Mouse (Mus musculus) neural tube, embryonic 13.5 days (tissue): ENCODE measurements at regions not wholly inside any gene's neighbourhood (a gene's known extent, or its start where the extent isn't known, plus 50 kb on each side); places are given as distances from the start of the nearest gene placed in this dataset.

Experiments
- ATAC-seq: fragments of 200-750 bp; cut with Nextera tagmentation; 2 replicates; pipeline ENCODE4 v1.8.0; 2017; ENCODE audit warnings: low read depth, mild to moderate bottlenecking, moderate TSS enrichment, moderate library complexity
- H3K27ac ChIP-seq: fragments of 300-500 bp; sonication (generic); replicated peaks from 2 replicates; pipeline ENCODE4 v1.5.1; 2015; ENCODE audit warnings: moderate library complexity, mild to moderate bottlenecking, inconsistent platforms
- H3K27me3 ChIP-seq: fragments of 300-500 bp; sonication (generic); 2 replicates; pipeline ENCODE4 v1.6.1; 2015; ENCODE audit warnings: mild to moderate bottlenecking, inconsistent platforms
- H3K36me3 ChIP-seq: fragments of 300-500 bp; sonication (generic); 2 replicates; pipeline ENCODE4 v1.6.1; 2015; ENCODE audit warnings: mild to moderate bottlenecking, inconsistent platforms
- H3K4me1 ChIP-seq: fragments of 300-500 bp; sonication (generic); replicated peaks from 2 replicates; pipeline ENCODE4 v1.6.1; 2015; ENCODE audit warnings: inconsistent platforms
- H3K4me2 ChIP-seq: fragments of 300-500 bp; sonication (generic); 2 replicates; pipeline ENCODE4 v1.6.1; 2015; ENCODE audit warnings: inconsistent platforms, mild to moderate bottlenecking, moderate library complexity
- H3K4me3 ChIP-seq: fragments of 300-500 bp; sonication (generic); 2 replicates; pipeline ENCODE4 v1.5.1; 2015; ENCODE audit warnings: mild to moderate bottlenecking, inconsistent platforms
- H3K9ac ChIP-seq: fragments of 300-500 bp; sonication (generic); 2 replicates; pipeline ENCODE4 v1.6.1; 2015; ENCODE audit warnings: moderate library complexity, mild to moderate bottlenecking, inconsistent platforms
- H3K9me3 ChIP-seq: fragments of 300-500 bp; sonication (generic); 2 replicates; pipeline ENCODE4 v1.6.1; 2016; ENCODE audit warnings: inconsistent platforms
- WGBS: fragments of 180-500 bp; shearing (Covaris S2); methylation state at CpG from one replicate; pipeline ENCODE4 v1.1.7; 2015; 5-methylcytosine and 5-hydroxymethylcytosine counted together

DNA sequence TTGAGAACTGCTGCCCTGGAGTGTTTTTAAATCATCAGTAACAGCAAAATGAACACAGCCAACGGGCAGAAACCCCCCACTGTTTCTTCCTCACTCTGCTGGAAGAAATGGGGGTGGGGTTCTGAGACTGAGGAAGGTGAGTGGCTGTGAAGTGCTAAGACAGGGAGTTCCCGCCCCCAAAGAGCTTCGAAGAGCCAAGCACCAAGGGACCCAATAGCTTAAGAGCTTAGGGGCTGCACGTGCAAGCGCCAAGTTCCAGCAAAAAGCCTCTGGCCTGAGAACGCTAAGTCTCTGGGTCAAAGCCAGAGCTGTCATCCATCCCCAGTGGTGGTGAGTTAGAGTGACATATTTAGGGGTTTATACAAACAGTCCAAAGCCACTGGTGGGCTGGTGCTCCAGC lies 55.1 kb upstream of the Pcbd1 start:
- no peaks in the 10 kb centered on the region for H3K4me1 ChIP-seq
- no peak overlapping the region for H3K4me3 ChIP-seq
- ATAC-seq = no peak
- no peaks in the 10 kb centered on the region for H3K36me3 ChIP-seq
- H3K9ac ChIP-seq = no peak overlapping the region
- WGBS = 54% methylated on average over 6 of the region's 6 CpGs
- no peak overlapping the region for H3K27ac ChIP-seq
- H3K9me3 ChIP-seq = no peaks in the 10 kb centered on the region
- H3K4me2 ChIP-seq = no peak overlapping the region
- H3K27me3 ChIP-seq = no peaks in the 10 kb centered on the region

DNA sequence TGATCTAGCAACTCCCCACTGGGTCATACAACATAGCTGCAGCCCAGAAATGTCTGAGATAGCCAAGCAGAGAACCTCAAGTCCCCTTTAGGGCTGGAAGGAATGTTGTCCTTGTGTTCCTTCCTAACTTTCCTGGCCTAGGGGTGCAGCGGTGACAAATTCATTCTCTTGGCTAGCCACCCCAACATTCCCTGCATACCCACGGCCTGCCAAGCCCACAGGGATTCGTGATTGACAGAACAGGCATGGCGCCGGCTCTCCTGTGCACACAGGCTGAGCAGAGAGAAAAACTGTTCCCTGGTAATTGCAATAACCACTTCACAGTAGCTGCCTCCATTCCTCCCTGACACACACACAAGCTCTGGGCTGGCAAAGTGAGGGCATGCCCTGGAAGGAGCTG lies 60.5 kb upstream of the Pcbd1 start:
- H3K9ac ChIP-seq = no peak overlapping the region
- H3K4me2 ChIP-seq = no peak overlapping the region
- no peaks in the 10 kb centered on the region for H3K27me3 ChIP-seq
- H3K36me3 ChIP-seq = no peaks in the 10 kb centered on the region
- H3K27ac ChIP-seq = no peak overlapping the region
- ATAC-seq = no peak
- H3K9me3 ChIP-seq = no peaks in the 10 kb centered on the region
- no peaks in the 10 kb centered on the region for H3K4me1 ChIP-seq
- no peak overlapping the region for H3K4me3 ChIP-seq
- WGBS = 81% methylated on average over 5 of the region's 5 CpGs

DNA sequence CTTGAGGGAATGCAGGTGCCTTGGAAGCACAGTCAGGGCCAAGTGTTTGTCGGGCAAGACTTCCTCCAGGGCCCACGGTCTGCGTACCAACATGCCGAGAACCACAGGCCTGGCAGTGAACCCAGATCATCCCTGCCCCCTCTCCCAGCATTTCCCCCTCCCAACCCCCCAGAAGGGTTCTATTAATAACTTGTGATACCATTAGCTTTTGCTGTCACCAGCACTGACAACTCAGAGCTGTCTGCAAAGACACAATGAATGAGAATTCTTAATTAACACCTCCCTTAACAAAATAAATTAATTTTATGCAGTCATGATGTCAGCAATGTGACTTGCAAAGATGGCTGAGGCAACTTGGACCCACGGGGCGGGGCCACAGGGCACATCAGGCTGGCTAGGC lies 61.9 kb upstream of the Pcbd1 start:
- Histone ChIP-seq H3K9ac (no peak overlapping the region), H3K4me3 (no peak overlapping the region), H3K4me2 (no peak overlapping the region), H3K27me3 (no peaks in the 10 kb centered on the region), H3K9me3 (no peaks in the 10 kb centered on the region), H3K4me1 (no peaks in the 10 kb centered on the region), H3K36me3 (no peaks in the 10 kb centered on the region), H3K27ac (no peak overlapping the region)
- ATAC-seq = no peak
- 80% methylated on average over 6 of the region's 6 CpGs for WGBS

DNA sequence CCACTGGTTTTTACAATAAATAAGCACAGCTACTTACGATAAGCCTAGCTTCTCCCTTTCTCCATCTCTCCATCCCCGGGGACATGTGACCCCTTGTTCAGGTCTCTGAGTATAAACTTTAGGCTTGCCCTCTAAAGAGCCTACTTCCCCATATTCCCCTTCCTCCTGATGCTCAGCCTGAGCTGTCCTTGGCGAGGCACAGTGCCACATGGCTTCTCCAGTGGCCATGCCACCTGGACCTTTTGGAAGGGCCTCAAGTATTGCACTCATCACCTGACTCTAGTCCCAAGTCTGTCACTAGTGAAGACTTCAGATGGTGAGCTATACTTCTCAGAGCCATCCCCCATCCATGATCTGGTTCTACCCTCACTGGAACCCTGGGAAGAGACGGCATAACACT lies 64.1 kb upstream of the Pcbd1 start:
- Histone ChIP-seq H3K36me3 (no peaks in the 10 kb centered on the region), H3K4me1 (no peaks in the 10 kb centered on the region), H3K27me3 (no peaks in the 10 kb centered on the region; the same call in 1 of the 2 replicates), H3K4me3 (no peak overlapping the region), H3K4me2 (no peak overlapping the region), H3K9me3 (no peaks in the 10 kb centered on the region), H3K27ac (no peak overlapping the region), H3K9ac (no peak overlapping the region)
- no peak for ATAC-seq
- 80% methylated on average over 4 of the region's 4 CpGs for WGBS

DNA sequence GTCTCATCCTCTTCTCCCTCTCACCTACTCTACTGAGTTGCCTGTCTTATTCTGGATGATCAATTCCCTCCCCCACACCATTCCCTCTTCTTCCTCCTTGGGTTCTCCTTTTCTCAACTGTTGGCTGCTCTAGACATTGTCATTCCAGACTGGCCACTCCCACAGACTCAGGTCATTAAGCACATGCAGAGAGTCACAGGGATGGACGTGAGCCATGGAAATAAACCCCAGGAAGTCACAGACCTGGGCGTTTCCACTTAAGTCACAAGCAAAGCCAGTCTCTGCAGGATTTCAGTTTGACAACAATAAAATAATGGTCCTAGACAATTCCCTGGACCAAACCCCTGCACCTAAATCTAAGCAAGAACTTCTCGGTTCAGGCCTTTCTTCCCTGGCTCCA lies 65.0 kb upstream of the Pcbd1 start:
- H3K4me1 ChIP-seq = no peaks in the 10 kb centered on the region
- H3K36me3 ChIP-seq = no peaks in the 10 kb centered on the region
- 23% methylated on average over 3 of the region's 3 CpGs for WGBS
- no peak overlapping the region for H3K27ac ChIP-seq
- H3K9me3 ChIP-seq = no peaks in the 10 kb centered on the region
- no peak overlapping the region for H3K4me2 ChIP-seq
- no peak overlapping the region for H3K9ac ChIP-seq
- no peak overlapping the region for H3K4me3 ChIP-seq
- no peak for ATAC-seq
- H3K27me3 ChIP-seq = no peaks in the 10 kb centered on the region; the same call in 1 of the 2 replicates

DNA sequence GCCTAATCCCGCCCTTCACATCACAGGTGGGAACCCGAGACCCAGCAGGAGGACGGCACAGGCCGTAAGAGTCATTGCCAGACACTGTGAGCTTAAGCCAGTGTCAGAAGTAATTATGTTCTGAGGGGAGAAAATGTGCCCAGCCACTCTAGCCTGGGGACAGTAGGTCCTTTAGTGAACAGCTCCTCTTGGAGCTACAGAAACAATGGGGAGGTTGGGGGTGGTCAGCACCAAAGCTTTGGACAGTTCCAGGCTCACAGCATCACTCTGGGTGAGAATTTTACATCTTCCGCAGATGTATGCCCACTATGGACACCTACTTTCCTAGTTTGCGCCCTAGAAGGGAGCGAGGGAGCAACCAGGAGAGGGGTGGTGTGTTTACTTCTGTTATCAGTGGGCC lies 65.7 kb upstream of the Pcbd1 start:
- no peak overlapping the region for H3K27ac ChIP-seq
- no peak overlapping the region for H3K4me2 ChIP-seq
- H3K9ac ChIP-seq = no peak overlapping the region
- no peak overlapping the region for H3K4me3 ChIP-seq
- H3K9me3 ChIP-seq = no peaks in the 10 kb centered on the region
- H3K27me3 ChIP-seq = no peaks in the 10 kb centered on the region; the same call in 1 of the 2 replicates
- H3K4me1 ChIP-seq = no peaks in the 10 kb centered on the region
- H3K36me3 ChIP-seq = no peaks in the 10 kb centered on the region
- WGBS = 48% methylated on average over 7 of the region's 7 CpGs
- no peak for ATAC-seq

DNA sequence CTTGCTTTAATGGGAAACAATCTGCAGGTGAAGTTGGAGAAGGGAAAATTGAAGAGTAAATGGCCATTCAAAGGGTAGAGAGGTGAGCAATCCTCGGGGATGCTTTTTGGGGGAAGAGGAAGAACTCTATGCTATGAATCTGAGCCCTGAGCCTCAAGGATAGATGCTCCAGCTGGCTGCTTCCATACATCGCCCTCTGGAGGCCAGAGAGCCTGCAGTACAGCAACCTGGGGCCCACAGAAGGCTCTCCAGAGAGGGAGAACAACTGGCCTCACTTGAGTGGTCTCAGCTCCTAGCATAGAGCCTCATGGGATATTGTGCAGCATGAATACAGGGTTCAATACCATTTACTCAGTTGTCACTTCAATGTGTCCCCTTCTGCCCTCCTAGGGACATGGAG lies 69.6 kb upstream of the Pcbd1 start:
- H3K27ac ChIP-seq = no peak overlapping the region
- no peak for ATAC-seq
- no peaks in the 10 kb centered on the region; the same call in 1 of the 2 replicates for H3K27me3 ChIP-seq
- 28% methylated on average over 2 of the region's 2 CpGs for WGBS
- 0 out of 2 replicates have a peak, but pooled peaks cover 4% of the 10 kb centered on the region for H3K4me1 ChIP-seq
- no peaks in the 10 kb centered on the region for H3K9me3 ChIP-seq
- H3K4me3 ChIP-seq = no peak overlapping the region
- H3K4me2 ChIP-seq = no peak overlapping the region
- no peak overlapping the region for H3K9ac ChIP-seq
- no peaks in the 10 kb centered on the region for H3K36me3 ChIP-seq

DNA sequence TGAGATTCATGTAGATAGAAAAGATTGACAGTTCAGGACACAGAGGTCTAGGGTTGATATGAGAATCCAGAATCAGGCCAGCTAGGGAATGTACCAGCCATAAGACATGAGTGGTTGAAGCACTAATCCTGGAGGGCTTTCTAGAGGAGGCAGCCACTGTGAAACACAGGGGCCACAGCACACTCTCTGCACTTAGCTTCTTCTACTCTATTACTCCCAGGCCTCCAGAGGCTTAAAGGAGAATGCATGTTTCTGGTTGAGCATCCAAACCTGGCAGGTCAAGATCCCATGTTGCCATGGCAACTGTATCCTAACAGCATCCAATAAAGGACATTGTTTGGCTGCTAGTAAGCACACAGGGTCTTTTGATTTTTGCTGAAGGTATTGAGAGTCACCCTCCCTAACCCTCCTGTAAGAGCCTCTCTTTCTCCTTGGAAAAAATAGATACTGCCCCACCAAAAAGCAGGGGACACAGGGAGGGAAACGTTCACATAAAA lies 76.9 kb upstream of the Pcbd1 start:
- H3K36me3 ChIP-seq = no peaks in the 10 kb centered on the region
- no peaks in the 10 kb centered on the region for H3K27me3 ChIP-seq
- no peak for ATAC-seq
- WGBS = 44% methylated on average over 1 of the region's 1 CpGs
- no peak overlapping the region for H3K4me3 ChIP-seq
- no peak overlapping the region for H3K4me2 ChIP-seq
- peaks cover 10% of the 10 kb centered on the region for H3K4me1 ChIP-seq
- H3K9ac ChIP-seq = no peak overlapping the region
- no peak overlapping the region for H3K27ac ChIP-seq
- no peaks in the 10 kb centered on the region for H3K9me3 ChIP-seq

DNA sequence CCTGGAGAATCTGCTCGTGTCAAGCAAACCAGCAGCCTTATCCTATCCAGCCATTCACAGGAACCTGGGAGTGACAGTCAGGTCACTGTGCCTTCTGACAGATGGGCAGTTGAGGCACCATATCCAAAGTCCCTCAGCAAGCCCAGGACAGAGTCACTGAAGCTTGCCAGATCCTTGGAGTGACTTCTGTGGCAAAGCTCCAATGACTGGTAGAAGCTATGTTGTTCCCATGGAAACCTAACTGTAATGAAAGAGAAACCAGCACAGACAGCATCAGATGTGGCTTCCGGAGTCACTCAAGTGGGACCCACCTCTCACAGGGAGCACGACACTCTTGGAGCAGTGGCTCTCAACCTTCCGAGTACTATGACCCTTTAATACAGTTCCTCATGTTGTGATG lies 78.4 kb upstream of the Pcbd1 start:
- H3K4me2 ChIP-seq = no peak overlapping the region
- WGBS = 74% methylated on average over 4 of the region's 4 CpGs
- H3K9ac ChIP-seq = no peak overlapping the region
- no peaks in the 10 kb centered on the region for H3K9me3 ChIP-seq
- H3K36me3 ChIP-seq = no peaks in the 10 kb centered on the region
- ATAC-seq = no peak
- peaks cover 6% of the 10 kb centered on the region for H3K4me1 ChIP-seq
- no peak overlapping the region for H3K4me3 ChIP-seq
- no peaks in the 10 kb centered on the region for H3K27me3 ChIP-seq
- H3K27ac ChIP-seq = no peak overlapping the region

DNA sequence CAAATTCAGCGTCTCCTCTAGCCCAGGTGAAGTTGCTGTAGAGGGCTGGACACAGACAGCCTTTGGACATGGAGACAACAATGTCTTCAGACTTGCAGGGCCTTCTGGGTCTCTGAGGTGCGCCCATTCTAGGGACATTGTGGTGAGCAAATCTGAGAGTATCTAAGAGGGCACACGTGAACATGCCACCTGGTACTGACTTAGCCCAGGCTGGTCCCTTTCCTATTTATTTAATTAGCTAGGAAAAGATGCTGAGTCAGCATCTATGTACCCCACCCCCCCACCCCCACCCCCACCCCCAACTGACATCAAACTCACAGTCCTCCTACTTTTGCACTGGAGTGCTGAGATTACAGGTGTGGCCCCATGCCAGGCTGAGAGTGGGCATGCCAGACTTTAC lies 81.7 kb upstream of the Pcbd1 start:
- 92% methylated on average over 3 of the region's 3 CpGs for WGBS
- peaks cover 3% of the 10 kb centered on the region for H3K4me1 ChIP-seq
- no peaks in the 10 kb centered on the region for H3K36me3 ChIP-seq

DNA sequence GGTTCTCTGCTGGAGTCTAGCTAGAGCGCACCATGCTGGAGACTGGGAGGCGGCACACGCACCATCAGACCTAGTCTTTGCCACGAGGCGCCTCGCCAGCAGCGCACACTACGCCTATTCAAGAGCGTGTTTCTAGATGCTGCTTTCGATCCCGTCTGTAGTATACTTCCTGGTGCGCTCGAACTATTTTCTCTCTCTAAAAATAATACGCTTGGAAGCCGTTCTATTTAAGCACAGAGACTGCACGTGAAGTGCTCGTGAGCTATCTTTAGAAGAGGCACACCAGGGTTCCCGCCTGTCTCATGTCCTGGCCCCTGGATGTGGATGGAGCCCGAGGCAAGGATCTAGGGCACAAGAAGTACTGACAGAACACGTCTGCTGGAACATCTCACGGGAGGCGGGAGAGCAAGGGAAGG lies 87.4 kb upstream of the Pcbd1 start:
- no peak overlapping the region for H3K4me2 ChIP-seq
- no peak overlapping the region for H3K9ac ChIP-seq
- no peaks in the 10 kb centered on the region for H3K4me1 ChIP-seq
- WGBS = 90% methylated on average over 22 of the region's 22 CpGs
- H3K36me3 ChIP-seq = no peaks in the 10 kb centered on the region
- no peaks in the 10 kb centered on the region; the same call in 1 of the 2 replicates for H3K27me3 ChIP-seq
- no peak overlapping the region for H3K27ac ChIP-seq
- no peak overlapping the region for H3K4me3 ChIP-seq
- H3K9me3 ChIP-seq = no peaks in the 10 kb centered on the region
- ATAC-seq = no peak

More for the DNA sequence above, 81.7 kb upstream of the Pcbd1 start:
- Histone ChIP-seq H3K4me3 (no peak overlapping the region), H3K9me3 (no peaks in the 10 kb centered on the region), H3K9ac (no peak overlapping the region), H3K27ac (no peak overlapping the region), H3K27me3 (no peaks in the 10 kb centered on the region; the same call in 1 of the 2 replicates), H3K4me2 (no peak overlapping the region)
- ATAC-seq = no peak

DNA sequence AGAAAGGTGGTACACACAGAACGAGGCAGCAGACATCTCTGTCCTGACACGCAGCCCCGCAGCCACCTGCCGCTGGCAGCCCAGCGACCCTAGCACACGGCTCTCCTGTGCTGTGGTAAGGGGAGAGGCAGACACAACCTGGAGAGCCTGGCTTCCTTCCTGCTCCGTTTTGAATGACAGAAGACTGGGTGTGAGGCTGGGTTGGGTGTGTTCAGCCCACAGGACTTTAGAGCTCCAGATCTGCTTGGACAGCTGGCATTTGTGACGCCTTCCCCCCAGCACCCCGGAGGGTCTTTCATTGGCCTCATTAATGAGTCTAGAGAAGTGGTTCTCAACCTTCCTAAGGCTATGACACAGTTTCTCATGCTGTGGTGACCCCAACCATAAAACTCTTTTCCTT lies 91.7 kb upstream of the Pcbd1 start:
- H3K4me3 ChIP-seq = no peak overlapping the region
- H3K27ac ChIP-seq = no peak overlapping the region
- 71% methylated on average over 9 of the region's 9 CpGs for WGBS
- H3K9ac ChIP-seq = no peak overlapping the region
- no peak overlapping the region for H3K4me2 ChIP-seq
- no peaks in the 10 kb centered on the region for H3K4me1 ChIP-seq
- no peak for ATAC-seq
- H3K9me3 ChIP-seq = peaks cover 6% of the 10 kb centered on the region; the same call in 1 of the 2 replicates
- H3K36me3 ChIP-seq = no peaks in the 10 kb centered on the region
- no peaks in the 10 kb centered on the region for H3K27me3 ChIP-seq

DNA sequence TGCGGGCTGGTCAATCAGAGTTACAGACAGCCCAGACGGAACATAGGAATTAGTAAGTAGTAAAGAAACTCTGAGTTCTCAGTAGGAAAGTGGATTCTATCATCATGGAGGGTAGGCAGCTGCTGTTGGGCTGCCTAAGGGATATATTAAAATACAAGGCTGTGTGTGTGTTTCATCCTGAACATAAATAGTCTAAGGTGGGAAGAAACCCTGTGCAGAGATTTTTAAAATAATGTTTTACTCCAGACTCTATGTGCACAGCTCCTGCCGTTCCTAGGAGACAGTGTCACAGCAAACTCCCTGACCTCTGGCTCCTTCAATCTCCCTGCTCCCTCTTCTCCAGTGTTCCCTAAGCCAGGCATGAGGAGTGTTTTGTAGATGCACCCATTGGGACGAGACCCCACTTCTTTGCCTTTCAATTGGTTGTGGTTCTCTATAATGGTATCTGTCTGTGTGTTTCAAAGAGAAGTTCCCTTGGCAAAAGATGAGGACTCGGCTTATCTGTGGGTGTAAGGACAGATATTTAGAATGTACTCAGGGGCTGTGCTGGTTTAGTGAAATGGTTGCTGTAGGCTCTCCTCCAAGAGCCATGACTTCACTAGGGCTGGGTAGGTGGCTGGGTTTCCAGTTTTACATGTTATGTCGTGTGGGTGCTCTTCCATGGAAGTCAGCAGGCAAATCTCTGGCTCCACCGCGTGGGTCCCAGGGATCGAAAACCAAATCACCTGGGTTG lies 93.1 kb upstream of the Pcbd1 start:
- Histone ChIP-seq H3K9ac (no peak overlapping the region), H3K9me3 (peaks cover 6% of the 10 kb centered on the region; the same call in 1 of the 2 replicates), H3K4me2 (no peak overlapping the region), H3K4me1 (no peaks in the 10 kb centered on the region), H3K4me3 (no peak overlapping the region), H3K27me3 (no peaks in the 10 kb centered on the region), H3K36me3 (no peaks in the 10 kb centered on the region), H3K27ac (no peak overlapping the region)
- ATAC-seq = no peak
- 84% methylated on average over 9 of the region's 9 CpGs for WGBS
